ENCODE assay signal across 8 mouse cellular contexts in genomic region chr3:107159859-107160324, GRCm38 (mm10). TPM values are rescaled to one million over a fixed set of nuclear protein-coding genes. Genes with fewer than 3 reads are reported as not detected.
DNase-seq lines count a peak whose midpoint lies in the region; ATAC-seq lines count a peak whose summit lies in the region.

No protein-coding gene starts in this region.

- H3K4me1 ChIP-seq in forebrain, embryonic 12.5 days = peaks cover 8% of the 10 kb centered on the region
- peaks cover 13% of the 10 kb centered on the region for H3K4me1 ChIP-seq in hindbrain, embryonic 10.5 days (replicated peaks)
- peaks cover 6% of the 10 kb centered on the region for H3K4me1 ChIP-seq in limb, embryonic 10.5 days
- H3K4me1 ChIP-seq in neural tube, embryonic 12.5 days = peaks cover 6% of the 10 kb centered on the region

- ATAC-seq in cerebellum, adult (ENCODE audit: insufficient number of reproducible peaks, low FRiP score, low TSS enrichment) = peak; percentile 58
- ATAC-seq in forebrain, embryonic 12.5 days (ENCODE audit: low FRiP score) = 0 out of 2 replicates have a peak, but pooled peaks have one; percentile 57
- peak; percentile 21; the same call in 1 of the 2 replicates for ATAC-seq in neural tube, embryonic 12.5 days (ENCODE audit: low FRiP score, low read depth)

- 7% methylated on average over 17 of the region's 17 CpGs for WGBS in forebrain, embryonic 12.5 days
- under 1% methylated on average over 17 of the region's 17 CpGs for WGBS in hindbrain, embryonic 10.5 days
- 3% methylated on average over 17 of the region's 17 CpGs for WGBS in limb, embryonic 10.5 days
- WGBS in neural tube, embryonic 12.5 days = 4% methylated on average over 17 of the region's 17 CpGs

- DNase-seq in heart, adult 11 months = peak; percentile 79
- no peak for DNase-seq in heart, postnatal 25 days (ENCODE audit: low spot score)
- DNase-seq in hindbrain, embryonic 10.5 days (ENCODE audit: low spot score) = peak; percentile 62
- DNase-seq in limb, embryonic 10.5 days (ENCODE audit: low spot score) = peak; percentile 49
- no peak for DNase-seq in adipocyte (ENCODE audit: low spot score)

- intact Hi-C loops in heart, postnatal 25 days (cut with DNase I) = loop anchor here (2.0 kb wide), 1 partner anchor 65 kb away; no protein-coding TSS in a partner anchor

- H3K9me3 ChIP-seq in forebrain, embryonic 12.5 days = no peaks in the 10 kb centered on the region
- H3K9me3 ChIP-seq in hindbrain, embryonic 10.5 days = no peaks in the 10 kb centered on the region
- H3K9me3 ChIP-seq in limb, embryonic 10.5 days (replicated peaks) = no peaks in the 10 kb centered on the region
- no peaks in the 10 kb centered on the region for H3K9me3 ChIP-seq in neural tube, embryonic 12.5 days

- H3K36me3 ChIP-seq in forebrain, embryonic 12.5 days (replicated peaks) = no peaks in the 10 kb centered on the region
- no peaks in the 10 kb centered on the region for H3K36me3 ChIP-seq in hindbrain, embryonic 10.5 days
- no peaks in the 10 kb centered on the region for H3K36me3 ChIP-seq in limb, embryonic 10.5 days
- H3K36me3 ChIP-seq in neural tube, embryonic 12.5 days = no peaks in the 10 kb centered on the region

- H3K4me3 ChIP-seq in forebrain, embryonic 12.5 days (replicated peaks) = peak overlapping the region; percentile 28
- peak overlapping the region; percentile 50 for H3K4me3 ChIP-seq in hindbrain, embryonic 10.5 days
- peak overlapping the region; percentile 44 for H3K4me3 ChIP-seq in limb, embryonic 10.5 days
- peak overlapping the region; percentile 17; the same call in 1 of the 2 replicates for H3K4me3 ChIP-seq in neural tube, embryonic 12.5 days

- H3K27ac ChIP-seq in forebrain, embryonic 12.5 days = no peak overlapping the region
- peak overlapping the region; percentile 73 for H3K27ac ChIP-seq in hindbrain, embryonic 10.5 days
- no peak overlapping the region for H3K27ac ChIP-seq in limb, embryonic 10.5 days
- H3K27ac ChIP-seq in neural tube, embryonic 12.5 days = no peak overlapping the region

- H3K4me2 ChIP-seq in forebrain, embryonic 12.5 days = peak overlapping the region; percentile 50
- peak overlapping the region; percentile 55 for H3K4me2 ChIP-seq in neural tube, embryonic 12.5 days (replicated peaks)

- H3K9ac ChIP-seq in forebrain, embryonic 12.5 days = peak overlapping the region; percentile 45; the same call in 1 of the 2 replicates
- peak overlapping the region; percentile 33; the same call in 1 of the 2 replicates for H3K9ac ChIP-seq in neural tube, embryonic 12.5 days

- H3K27me3 ChIP-seq in forebrain, embryonic 12.5 days = no peaks in the 10 kb centered on the region; the same call in 1 of the 2 replicates
- H3K27me3 ChIP-seq in hindbrain, embryonic 10.5 days (ENCODE audit: insufficient read depth, poor library complexity, severe bottlenecking) = peaks cover 3% of the 10 kb centered on the region; the same call in 1 of the 2 replicates
- peaks cover 30% of the 10 kb centered on the region; the same call in 1 of the 2 replicates for H3K27me3 ChIP-seq in limb, embryonic 10.5 days (ENCODE audit: low read depth, poor library complexity, severe bottlenecking)
- H3K27me3 ChIP-seq in neural tube, embryonic 12.5 days (replicated peaks) = no peaks in the 10 kb centered on the region

RNA-seq across cellular contexts. Expression of gene Kcna10, which starts 23.0 kb away (rescaled TPM):
- total RNA-seq in heart, postnatal 25 days (2021) = not detected
- not detected in 2 replicates for polyA plus RNA-seq in forebrain, embryonic 12.5 days (2016; fragmentation: Nextera tagmentation; extraction: Ambion mirVana)
- polyA plus RNA-seq in hindbrain, embryonic 10.5 days (2016; fragmentation: Nextera tagmentation; extraction: Ambion mirVana) = not detected in 2 replicates
- not detected in 2 replicates for polyA plus RNA-seq in limb, embryonic 10.5 days (2016; fragmentation: Nextera tagmentation; extraction: Ambion mirVana)
- not detected in 2 replicates for polyA plus RNA-seq in neural tube, embryonic 12.5 days (2016; fragmentation: Nextera tagmentation; extraction: Ambion mirVana)

RNA-seq across cellular contexts. Expression of gene Kcna2, which starts 58.9 kb away (rescaled TPM):
- total RNA-seq in heart, postnatal 25 days (2021) = 1 to 10 TPM; 1.4 to 2.0 TPM
- polyA plus RNA-seq in forebrain, embryonic 12.5 days (2016; fragmentation: Nextera tagmentation; extraction: Ambion mirVana) = 0.29 TPM in 2 replicates
- polyA plus RNA-seq in hindbrain, embryonic 10.5 days (2016; fragmentation: Nextera tagmentation; extraction: Ambion mirVana) = 0.07 and 0.09 TPM in 2 replicates
- polyA plus RNA-seq in limb, embryonic 10.5 days (2016; fragmentation: Nextera tagmentation; extraction: Ambion mirVana) = 0.03 TPM in 1 of 2 replicates, not detected in the other
- polyA plus RNA-seq in neural tube, embryonic 12.5 days (2016; fragmentation: Nextera tagmentation; extraction: Ambion mirVana) = 0.37 and 0.55 TPM in 2 replicates

Comparison
In these comparisons a context has a peak if more than half of its experiments do, and no peak if none do; other contexts are left out.
1. DNase-seq: peak in heart, adult 11 months (single experiment), hindbrain, embryonic 10.5 days (single experiment) and limb, embryonic 10.5 days (single experiment); none in heart, postnatal 25 days (single experiment) and adipocyte (single experiment).
2. Peak in every context shown above with its lines, with median percentiles within 50 percentile points of each other: ATAC-seq and H3K4me3 ChIP-seq.